11 mouse cellular contexts compared by ENCODE assay signal in genomic region chr17:56468380-56468779, GRCm38 (mm10). TPM values are rescaled to one million over a fixed set of nuclear protein-coding genes. Genes with fewer than 3 reads are reported as not detected.
DNase-seq lines count a peak whose midpoint lies in the region; ATAC-seq lines count a peak whose summit lies in the region.
"Had no signal": no experiment of that assay in that cellular context is flagged by ENCODE, and none has a peak within 500 bp of the region (broad histone marks: within the 10 kb centered on the region; RNA-seq: fewer than 3 reads in every experiment).

No protein-coding gene starts in this region.

- peaks cover 33 to 50% of the 10 kb centered on the region in 2 experiments for H3K4me1 ChIP-seq in heart, embryonic 14.5 days (ENCODE audit: control insufficient read depth in 2 of 2, insufficient read depth in 2 of 2, low read length in 2 of 2)
- peaks cover 97% of the 10 kb centered on the region for H3K4me1 ChIP-seq in forebrain, embryonic 13.5 days
- peaks cover 53% of the 10 kb centered on the region for H3K4me1 ChIP-seq in midbrain, embryonic 11.5 days (ENCODE audit: control insufficient read depth, insufficient read depth, low read length)

- H3K9me3 ChIP-seq in heart, embryonic 14.5 days (ENCODE audit: control insufficient read depth, low read length), result no peaks in the 10 kb centered on the region
- no peaks in the 10 kb centered on the region for H3K9me3 ChIP-seq in forebrain, embryonic 13.5 days (replicated peaks)
- H3K9me3 ChIP-seq in midbrain, embryonic 11.5 days (ENCODE audit: control insufficient read depth, low read length), result no peaks in the 10 kb centered on the region

- 93% methylated on average over 9 of the region's 9 CpGs for WGBS in heart, embryonic 14.5 days
- WGBS in forebrain, embryonic 13.5 days, result 87% methylated on average over 9 of the region's 9 CpGs
- WGBS in midbrain, embryonic 11.5 days, result 96% methylated on average over 9 of the region's 9 CpGs

- H3K4me2 ChIP-seq in heart, embryonic 14.5 days (ENCODE audit: low read length), result no peak overlapping the region
- H3K4me2 ChIP-seq in forebrain, embryonic 13.5 days, result peak overlapping the region; percentile 99; the same call in 1 of the 2 replicates
- H3K4me2 ChIP-seq in midbrain, embryonic 11.5 days, result no peak overlapping the region

- H3K9ac ChIP-seq in heart, embryonic 14.5 days (ENCODE audit: low read length), result no peak overlapping the region
- peak overlapping the region; percentile 63; the same call in 1 of the 2 replicates for H3K9ac ChIP-seq in forebrain, embryonic 13.5 days
- no peak overlapping the region for H3K9ac ChIP-seq in midbrain, embryonic 11.5 days (ENCODE audit: low read length)

- ATAC-seq in heart, embryonic 14.5 days (ENCODE audit: insufficient number of reproducible peaks, insufficient read depth, low FRiP score, low read depth), result no peak
- ATAC-seq in forebrain, embryonic 13.5 days, result no peak
- no peak for ATAC-seq in midbrain, embryonic 11.5 days (ENCODE audit: low FRiP score)

- H3K27me3 ChIP-seq in heart, embryonic 14.5 days (ENCODE audit: control insufficient read depth, insufficient read depth, low read length), result peaks cover 2% of the 10 kb centered on the region
- no peaks in the 10 kb centered on the region for H3K27me3 ChIP-seq in forebrain, embryonic 13.5 days
- H3K27me3 ChIP-seq in midbrain, embryonic 11.5 days (ENCODE audit: control insufficient read depth, insufficient read depth, low read length), result peaks cover 6% of the 10 kb centered on the region

- no peak overlapping the region for H3K4me3 ChIP-seq in heart, embryonic 14.5 days (ENCODE audit: control insufficient read depth in 1 of 2, insufficient read depth in 1 of 2, low read depth in 1 of 2, low read length in 2 of 2)
- H3K4me3 ChIP-seq in forebrain, embryonic 13.5 days, result peak overlapping the region; percentile 18; the same call in 1 of the 2 replicates
- no peak overlapping the region for H3K4me3 ChIP-seq in midbrain, embryonic 11.5 days (ENCODE audit: low read depth, low read length)

- DNase-seq in heart, adult 18-20 months, result no peak
- DNase-seq in R1 (ENCODE audit: low read depth, low spot score), result peak; percentile 49
- no peak for DNase-seq in midbrain, embryonic 11.5 days (ENCODE audit: low spot score, missing footprints)
- no peak for DNase-seq in layer of hippocampus, adult 8-10 months (ENCODE audit: low spot score in 2 of 2)
- no peak for DNase-seq in ovary, postnatal 14 days (ENCODE audit: low spot score)
- no peak for DNase-seq in ovary, postnatal 36 days (ENCODE audit: low spot score)
- DNase-seq: adrenal gland, adult 8-10 months had no signal

- H3K27ac ChIP-seq in heart, embryonic 14.5 days (replicated peaks in 1 of 2; ENCODE audit: control insufficient read depth in 1 of 2, insufficient read depth in 1 of 2, low read depth in 2 of 2, low read length in 2 of 2), result peak overlapping the region; percentile 56 to 57
- H3K27ac ChIP-seq in forebrain, embryonic 13.5 days, result peak overlapping the region; percentile 99
- peak overlapping the region; percentile 55; the same call in 1 of the 2 replicates for H3K27ac ChIP-seq in midbrain, embryonic 11.5 days (ENCODE audit: low read depth, low read length)

- H3K36me3 ChIP-seq in heart, embryonic 14.5 days (ENCODE audit: control insufficient read depth, insufficient read depth, low read length), result no peaks in the 10 kb centered on the region
- H3K36me3 ChIP-seq in forebrain, embryonic 13.5 days (ENCODE audit: poor library complexity, severe bottlenecking), result peaks cover 30% of the 10 kb centered on the region
- H3K36me3 ChIP-seq in midbrain, embryonic 11.5 days (ENCODE audit: control insufficient read depth, insufficient read depth, low read length), result no peaks in the 10 kb centered on the region; the same call in 1 of the 2 replicates

RNA-seq across cellular contexts. Expression of gene Ptprs, which starts 7.9 kb away (rescaled TPM):
- 51.4 and 60.1 TPM in 2 replicates for polyA plus RNA-seq in heart, embryonic 14.5 days (2014; fragmentation: Nextera tagmentation; extraction: Ambion mirVana)
- 10 to 100 TPM; 50.3 to 54.3 TPM for total RNA-seq in heart, adult 18-20 months (2021)
- 276 and 292 TPM in 2 replicates for polyA plus RNA-seq in forebrain, embryonic 13.5 days (2015; fragmentation: Nextera tagmentation; extraction: Ambion mirVana)
- polyA plus RNA-seq in midbrain, embryonic 11.5 days (2014; fragmentation: Nextera tagmentation; extraction: Ambion mirVana), result 115 and 125 TPM in 2 replicates
- 100 to 1,000 TPM; 605 to 694 (median 657) TPM for total RNA-seq in layer of hippocampus, adult 8-10 months (2022)

RNA-seq across cellular contexts. Expression of gene Znrf4, which starts 43.9 kb away (rescaled TPM):
- polyA plus RNA-seq in heart, embryonic 14.5 days (2014; fragmentation: Nextera tagmentation; extraction: Ambion mirVana), result not detected in 2 replicates
- total RNA-seq in heart, adult 18-20 months (2021), result not detected
- 0.14 TPM in 1 of 2 replicates, not detected in the other for polyA plus RNA-seq in forebrain, embryonic 13.5 days (2015; fragmentation: Nextera tagmentation; extraction: Ambion mirVana)
- polyA plus RNA-seq in midbrain, embryonic 11.5 days (2014; fragmentation: Nextera tagmentation; extraction: Ambion mirVana), result not detected in 2 replicates
- not detected for total RNA-seq in layer of hippocampus, adult 8-10 months (2022)
- total RNA-seq: adrenal gland, adult 8-10 months had no signal
- polyA plus RNA-seq: embryonic facial prominence, embryonic 11.5 days; limb, embryonic 14.5 days had no signal
